Mouse (Mus musculus): ENCODE results near the gene Inpp5d. TPM values are rescaled to one million over a fixed set of nuclear protein-coding genes. Genes with fewer than 3 reads are reported as not detected.

The Inpp5d gene
- polyA plus RNA-seq (2012; rRNA removed) (5.7 and 9.3 TPM in 2 replicates), polyA plus RNA-seq (2014; fragmentation: Nextera tagmentation; extraction: Ambion mirVana) (11.1 and 13.0 TPM in 2 replicates)

DNA sequence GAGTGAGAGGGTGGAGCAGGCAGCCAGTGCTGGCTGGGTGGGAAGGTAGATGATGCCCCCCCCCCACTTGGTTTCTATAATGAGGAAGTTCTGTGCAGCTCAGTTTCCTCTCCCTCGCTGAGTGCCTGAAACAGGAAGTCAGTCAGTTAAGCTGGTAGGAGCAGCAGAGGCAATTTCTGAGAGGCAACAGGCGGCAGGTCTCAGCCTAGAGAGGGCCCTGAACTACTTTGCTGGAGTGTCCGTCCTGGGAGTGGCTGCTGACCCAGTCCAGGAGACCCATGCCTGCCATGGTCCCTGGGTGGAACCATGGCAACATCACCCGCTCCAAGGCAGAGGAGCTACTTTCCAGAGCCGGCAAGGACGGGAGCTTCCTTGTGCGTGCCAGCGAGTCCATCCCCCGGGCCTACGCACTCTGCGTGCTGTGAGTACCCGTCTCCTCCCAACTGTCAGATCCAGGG, at the start of gene Inpp5d:
Gene Inpp5d, plus strand, starts transcription at position 102 of the 458 bp plus-strand sequence.
- H3K27ac ChIP-seq = peak within 1 kb of the TSS; percentile 10
- H3K4me2 ChIP-seq (ENCODE audit: low read depth) = peak within 1 kb of the TSS; percentile 72
- peaks cover 20 to 43% of the 10 kb centered on the region in 2 experiments for H3K4me1 ChIP-seq (replicated peaks; ENCODE audit: control insufficient read depth in 2 of 2, insufficient read depth in 2 of 2, low read length in 1 of 2)
- 8% methylated on average over 12 of the region's 12 CpGs for WGBS (ENCODE audit: insufficient replicate concordance)
- no peaks in the 10 kb centered on the region for H3K36me3 ChIP-seq (replicated peaks; ENCODE audit: control insufficient read depth, insufficient read depth, low read depth)
- peak within 1 kb of the TSS; percentile 55 to 65 for H3K4me3 ChIP-seq (ENCODE audit: insufficient read depth in 1 of 2, low read depth in 2 of 2, low read length in 2 of 2)
- ATAC-seq (ENCODE audit: insufficient read depth) = peak; percentile 66
- no peak for DNase-seq (ENCODE audit: low read depth in 3 of 3, low spot score in 3 of 3)
- TF ChIP-seq EP300 (IDR thresholded peaks at IDR 0.05; ENCODE audit: low read depth) = no peak
- no peak for TF ChIP-seq CTCF (IDR thresholded peaks at IDR 0.05; ENCODE audit: low read depth)
- no peaks in the 10 kb centered on the region for H3K9me3 ChIP-seq (ENCODE audit: control insufficient read depth, low read length)
- H3K9ac ChIP-seq (replicated peaks) = peak within 1 kb of the TSS; percentile 63
- no peaks in the 10 kb centered on the region for H3K27me3 ChIP-seq (ENCODE audit: control insufficient read depth, insufficient read depth, low read length)

DNA sequence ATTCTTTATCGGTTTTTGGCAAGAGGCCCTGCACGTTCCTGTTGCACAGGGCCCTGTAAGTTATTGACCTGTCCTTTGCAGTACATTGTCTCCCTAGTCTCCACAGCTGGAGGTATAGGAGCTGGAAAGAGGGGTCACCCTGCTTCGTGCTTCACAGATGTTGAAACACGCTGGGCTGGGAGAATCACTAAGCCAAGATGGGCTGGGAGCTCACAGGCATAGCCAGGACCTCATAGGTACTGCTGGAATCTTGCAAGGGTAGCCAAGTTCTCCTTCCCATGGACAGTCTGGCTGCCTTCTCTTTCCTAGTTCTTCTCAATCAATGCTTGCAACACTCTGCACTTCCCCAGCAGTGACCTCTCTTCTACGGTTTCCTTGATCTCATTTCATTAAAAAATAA, 46.9 kb upstream of the Inpp5d start:
- H3K9me3 ChIP-seq (ENCODE audit: control insufficient read depth, low read length) = no peaks in the 10 kb centered on the region
- no peaks in the 10 kb centered on the region for H3K27me3 ChIP-seq (ENCODE audit: control insufficient read depth, insufficient read depth, low read length)
- DNase-seq (ENCODE audit: low read depth in 3 of 3, low spot score in 3 of 3) = no peak
- H3K36me3 ChIP-seq (replicated peaks; ENCODE audit: control insufficient read depth, insufficient read depth, low read depth) = no peaks in the 10 kb centered on the region
- TF ChIP-seq EP300 (IDR thresholded peaks at IDR 0.05; ENCODE audit: low read depth) (no peak), CTCF (IDR thresholded peaks at IDR 0.05; ENCODE audit: low read depth) (no peak)
- H3K4me1 ChIP-seq (replicated peaks; ENCODE audit: control insufficient read depth in 2 of 2, insufficient read depth in 2 of 2, low read length in 1 of 2) = 0 out of 4 replicates have a peak, but pooled peaks cover 0 to 3% of the 10 kb centered on the region in 2 experiments
- H3K9ac ChIP-seq (replicated peaks) = no peak overlapping the region
- H3K4me3 ChIP-seq (ENCODE audit: insufficient read depth in 1 of 2, low read depth in 2 of 2, low read length in 2 of 2) = peak overlapping the region; percentile 22 to 34
- peak overlapping the region; percentile 41 for H3K4me2 ChIP-seq (ENCODE audit: low read depth)
- no peak overlapping the region for H3K27ac ChIP-seq
- no peak for ATAC-seq (ENCODE audit: insufficient read depth)
- 46% methylated on average over 5 of the region's 5 CpGs for WGBS (ENCODE audit: insufficient replicate concordance)

DNA sequence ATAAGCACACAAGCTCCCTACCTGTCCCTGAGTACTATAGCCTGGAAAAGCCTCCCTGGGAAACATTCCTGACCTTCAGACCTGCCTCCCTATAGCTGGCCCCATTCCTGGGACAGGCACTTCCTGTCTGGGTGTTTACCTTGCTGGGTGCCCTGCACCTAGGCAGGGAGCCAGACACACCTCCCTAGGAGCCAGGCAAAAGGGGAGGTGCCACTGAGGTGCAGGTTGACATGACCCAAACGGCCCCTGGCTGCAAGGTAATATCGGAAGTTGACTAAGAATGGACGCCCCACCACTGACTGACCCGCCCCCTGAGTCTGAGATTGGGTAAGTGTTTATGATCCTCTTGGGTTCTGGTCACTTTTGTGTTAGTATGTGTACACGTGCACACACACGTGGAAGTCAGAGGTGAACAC, 46.3 kb upstream of the Inpp5d start, which contains the start of gene Ngef:
Gene Ngef, minus strand, starts transcription at position 71 of the 416 bp plus-strand sequence.
- no peak for TF ChIP-seq CTCF (IDR thresholded peaks at IDR 0.05; ENCODE audit: low read depth)
- no peak for TF ChIP-seq EP300 (IDR thresholded peaks at IDR 0.05; ENCODE audit: low read depth)
- Histone ChIP-seq H3K27ac (no peak within 1 kb of the TSS), H3K9ac (replicated peaks) (no peak within 1 kb of the TSS), H3K4me3 (ENCODE audit: insufficient read depth in 1 of 2, low read depth in 2 of 2, low read length in 2 of 2) (peak within 1 kb of the TSS; percentile 31 to 34), H3K9me3 (ENCODE audit: control insufficient read depth, low read length) (no peaks in the 10 kb centered on the region), H3K4me1 (replicated peaks; ENCODE audit: control insufficient read depth in 2 of 2, insufficient read depth in 2 of 2, low read length in 1 of 2) (0 out of 4 replicates have a peak, but pooled peaks cover 0 to 3% of the 10 kb centered on the region in 2 experiments), H3K4me2 (ENCODE audit: low read depth) (peak within 1 kb of the TSS; percentile 41), H3K27me3 (ENCODE audit: control insufficient read depth, insufficient read depth, low read length) (no peaks in the 10 kb centered on the region), H3K36me3 (replicated peaks; ENCODE audit: control insufficient read depth, insufficient read depth, low read depth) (no peaks in the 10 kb centered on the region)
- peak; percentile 22 to 35 (median 30) for DNase-seq (ENCODE audit: low read depth in 3 of 3, low spot score in 3 of 3)
- ATAC-seq (ENCODE audit: insufficient read depth) = peak; percentile 84
- WGBS (ENCODE audit: insufficient replicate concordance) = 50% methylated on average over 6 of the region's 6 CpGs

DNA sequence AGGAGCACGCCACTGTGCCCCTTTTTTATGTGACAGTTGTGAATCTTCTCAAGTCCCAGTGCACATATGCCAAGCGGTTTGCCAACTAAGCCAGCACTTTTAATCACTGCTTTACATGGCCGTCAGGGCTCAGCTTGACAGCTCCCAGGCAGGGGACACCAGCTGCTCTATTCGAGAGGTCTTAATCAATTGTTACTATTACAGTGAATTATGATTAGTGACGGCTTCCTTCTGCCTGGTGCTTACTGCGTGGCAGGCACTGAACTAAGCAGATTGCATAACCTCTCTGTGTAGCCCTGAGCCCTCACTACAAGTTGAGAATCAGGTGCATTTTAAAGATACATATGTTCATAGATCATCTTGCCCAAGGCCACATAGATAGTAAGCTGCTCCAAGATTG, 45.8 kb upstream of the Inpp5d start:
- Histone ChIP-seq H3K27ac (no peak overlapping the region), H3K9me3 (ENCODE audit: control insufficient read depth, low read length) (no peaks in the 10 kb centered on the region), H3K4me2 (ENCODE audit: low read depth) (no peak overlapping the region), H3K4me1 (replicated peaks; ENCODE audit: control insufficient read depth in 2 of 2, insufficient read depth in 2 of 2, low read length in 1 of 2) (0 out of 4 replicates have a peak, but pooled peaks cover 0 to 3% of the 10 kb centered on the region in 2 experiments), H3K27me3 (ENCODE audit: control insufficient read depth, insufficient read depth, low read length) (no peaks in the 10 kb centered on the region), H3K4me3 (ENCODE audit: insufficient read depth in 1 of 2, low read depth in 2 of 2, low read length in 2 of 2) (no peak overlapping the region), H3K9ac (replicated peaks) (no peak overlapping the region), H3K36me3 (replicated peaks; ENCODE audit: control insufficient read depth, insufficient read depth, low read depth) (no peaks in the 10 kb centered on the region)
- TF ChIP-seq CTCF (IDR thresholded peaks at IDR 0.05; ENCODE audit: low read depth) = no peak
- TF ChIP-seq EP300 (IDR thresholded peaks at IDR 0.05; ENCODE audit: low read depth) = no peak
- no peak for DNase-seq (ENCODE audit: low read depth in 3 of 3, low spot score in 3 of 3)
- no peak for ATAC-seq (ENCODE audit: insufficient read depth)
- WGBS (ENCODE audit: insufficient replicate concordance) = 49% methylated on average over 6 of the region's 6 CpGs

DNA sequence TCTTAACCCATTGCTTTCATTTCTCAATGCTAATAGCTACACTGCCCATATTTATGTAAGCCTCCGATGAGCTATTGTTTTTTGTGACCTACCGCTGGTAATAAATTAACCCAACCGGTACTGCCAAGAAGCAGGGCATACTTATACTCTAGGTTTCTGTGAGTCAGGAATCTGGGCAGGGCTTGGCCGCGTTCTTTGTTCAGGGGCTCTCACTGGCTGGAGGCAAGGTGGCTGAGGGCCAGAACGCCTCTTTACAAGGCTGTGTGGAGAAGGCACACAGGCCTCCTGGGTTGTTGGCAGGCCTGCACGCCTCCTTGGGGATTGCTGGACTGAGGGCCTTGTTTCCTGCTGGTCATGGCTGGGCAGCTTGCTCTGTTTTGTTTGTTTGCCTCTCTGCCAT, 45.3 kb upstream of the Inpp5d start:
- H3K36me3 ChIP-seq (replicated peaks; ENCODE audit: control insufficient read depth, insufficient read depth, low read depth) = no peaks in the 10 kb centered on the region
- TF ChIP-seq EP300 (IDR thresholded peaks at IDR 0.05; ENCODE audit: low read depth) = no peak
- TF ChIP-seq CTCF (IDR thresholded peaks at IDR 0.05; ENCODE audit: low read depth) = no peak
- H3K4me3 ChIP-seq (ENCODE audit: insufficient read depth in 1 of 2, low read depth in 2 of 2, low read length in 2 of 2) = no peak overlapping the region
- WGBS (ENCODE audit: insufficient replicate concordance) = 72% methylated on average over 7 of the region's 7 CpGs
- DNase-seq (ENCODE audit: low read depth in 3 of 3, low spot score in 3 of 3) (no peak), ATAC-seq (ENCODE audit: insufficient read depth) (no peak)
- H3K27ac ChIP-seq = no peak overlapping the region
- H3K27me3 ChIP-seq (ENCODE audit: control insufficient read depth, insufficient read depth, low read length) = no peaks in the 10 kb centered on the region
- no peak overlapping the region for H3K4me2 ChIP-seq (ENCODE audit: low read depth)
- H3K9ac ChIP-seq (replicated peaks) = no peak overlapping the region
- H3K4me1 ChIP-seq (replicated peaks; ENCODE audit: control insufficient read depth in 2 of 2, insufficient read depth in 2 of 2, low read length in 1 of 2) = 0 out of 4 replicates have a peak, but pooled peaks cover 0 to 3% of the 10 kb centered on the region in 2 experiments
- no peaks in the 10 kb centered on the region for H3K9me3 ChIP-seq (ENCODE audit: control insufficient read depth, low read length)
